In the genomic region with DNA sequence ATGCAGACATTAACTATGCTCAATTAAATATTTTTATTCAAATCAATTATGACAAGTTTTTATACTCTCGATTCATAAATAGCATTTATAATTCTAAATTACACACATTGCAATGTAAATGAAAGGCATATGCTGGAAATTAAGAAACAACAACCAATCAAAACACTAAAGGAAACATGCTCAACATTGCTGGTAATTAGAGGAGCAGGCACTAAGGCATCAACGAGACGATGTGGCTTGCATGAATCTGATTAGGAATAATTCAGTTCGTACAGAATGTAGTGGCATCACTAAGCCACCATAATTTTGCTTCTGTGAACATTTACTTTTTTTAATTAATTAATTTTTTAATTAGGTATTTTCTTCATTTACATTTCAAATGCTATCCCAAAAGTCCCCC, we compare ENCODE assay signal across 19 mouse cellular contexts.
"Had no signal": no experiment of that assay in that cellular context is flagged by ENCODE, and none has a peak within 500 bp of the region (broad histone marks: within the 10 kb centered on the region; RNA-seq: fewer than 3 reads in every experiment).

No protein-coding gene starts in this region.

- H3K36me3 ChIP-seq: midbrain, embryonic 10.5 days; midbrain, embryonic 12.5 days; neural tube, embryonic 13.5 days; neural tube, embryonic 15.5 days had no signal

- H3K4me3 ChIP-seq: midbrain, embryonic 10.5 days; midbrain, embryonic 12.5 days; myocyte; neural tube, embryonic 13.5 days; neural tube, embryonic 15.5 days had no signal

- DNase-seq: lung, adult 18-20 months; lung, embryonic 14.5 days; lung, postnatal 10 days; lung, postnatal 4 days; midbrain, embryonic 14.5 days; retina, postnatal 1 day; right cerebral cortex, adult 18-20 months; right cerebral cortex, postnatal 25 days; right cerebral cortex, postnatal 4 days; spleen, adult 18-20 months; thymus, adult 18-20 months; thymus, postnatal 14 days; thymus, postnatal 36 days had no signal

- H3K9me3 ChIP-seq: midbrain, embryonic 10.5 days; midbrain, embryonic 12.5 days; neural tube, embryonic 13.5 days; neural tube, embryonic 15.5 days had no signal

- H3K9ac ChIP-seq: lung, embryonic 14.5 days; midbrain, embryonic 12.5 days; neural tube, embryonic 13.5 days; neural tube, embryonic 15.5 days had no signal

- H3K27ac ChIP-seq: midbrain, embryonic 10.5 days; midbrain, embryonic 12.5 days; neural tube, embryonic 13.5 days; neural tube, embryonic 15.5 days had no signal

- H3K4me2 ChIP-seq: lung, embryonic 14.5 days; midbrain, embryonic 12.5 days; neural tube, embryonic 13.5 days; neural tube, embryonic 15.5 days had no signal

- ATAC-seq: midbrain, embryonic 16.5 days had no signal

- H3K27me3 ChIP-seq: midbrain, embryonic 12.5 days; neural tube, embryonic 13.5 days; neural tube, embryonic 15.5 days had no signal
